Mouse (Mus musculus): ENCODE measurements around the gene Ctnnbl1. TPM values are rescaled to one million over a fixed set of nuclear protein-coding genes. Genes with fewer than 3 reads are reported as not detected.

The Ctnnbl1 gene
- total and polyA plus RNA-seq, 3 experiments: 46.0 to 57.2 (median 48.6) TPM

- in situ Hi-C loops (cut with MboI; ENCODE audit: low pct_ligation_motif_present, low pct_unique_long_range_greater_than_20kb, low sequenced_read_pairs): no loop called here
- peaks cover 5 to 73% of the 10 kb centered on the region in 2 experiments for H3K36me3 ChIP-seq (replicated peaks in 1 of 2; ENCODE audit: control insufficient read depth in 1 of 2, insufficient read depth in 1 of 2, low read length in 1 of 2)
These were observed 14.6 kb downstream of the Ctnnbl1 start for GRCm38 (mm10) chr2:157751589-157752373.

GRCm38 (mm10) chr2:157752374-157752743 lies 15.2 kb downstream of the Ctnnbl1 start:
- H3K4me1 ChIP-seq (ENCODE audit: control insufficient read depth in 1 of 2, insufficient read depth in 2 of 2): peaks cover 0 to 6% of the 10 kb centered on the region in 2 experiments; a peak in 1 of 4 replicates
- no peaks in the 10 kb centered on the region for H3K27me3 ChIP-seq (replicated peaks)
- H3K9ac ChIP-seq (ENCODE audit: insufficient read depth, low read depth): no peak overlapping the region
- H3K36me3 ChIP-seq (replicated peaks in 1 of 2; ENCODE audit: control insufficient read depth in 1 of 2, insufficient read depth in 1 of 2, low read length in 1 of 2): peaks cover 5 to 71% of the 10 kb centered on the region in 2 experiments
- dilution Hi-C loops (cut with MboI; ENCODE audit: extremely low pct_ligation_motif_present, extremely low pct_unique_long_range_greater_than_20kb, low sequenced_read_pairs) (no loop called here), in situ Hi-C loops (cut with MboI; ENCODE audit: low pct_ligation_motif_present, low pct_unique_long_range_greater_than_20kb, low sequenced_read_pairs) (no loop called here)
- H3K4me2 ChIP-seq (ENCODE audit: insufficient read depth, low read depth, poor library complexity, severe bottlenecking): no peak overlapping the region
- no peaks in the 10 kb centered on the region for H3K9me3 ChIP-seq (replicated peaks; ENCODE audit: low read length)
- H3K79me2 ChIP-seq (replicated peaks; ENCODE audit: control insufficient read depth, extremely low read depth, insufficient read depth, poor library complexity, severe bottlenecking): no peaks in the 10 kb centered on the region
- H3K27ac ChIP-seq (ENCODE audit: insufficient read depth, low read depth): no peak overlapping the region
- DNase-seq (ENCODE audit: extremely low read depth): no peak
- TF ChIP-seq NELFE (IDR thresholded peaks at IDR 0.05; ENCODE audit: low read depth, low read length) (no peak), KAT2A (IDR thresholded peaks at IDR 0.05; ENCODE audit: insufficient replicate concordance, low read length) (no peak), ETS1 (conservative IDR thresholded peaks at IDR 0.05; ENCODE audit: low read depth, low read length) (no peak), JUND (conservative IDR thresholded peaks at IDR 0.05; ENCODE audit: low read depth, low read length) (no peak), GABPA (IDR thresholded peaks at IDR 0.05; ENCODE audit: insufficient replicate concordance, low read depth, low read length) (no peak), POLR2AphosphoS2 (IDR thresholded peaks at IDR 0.05; ENCODE audit: low read depth, low read length) (no peak), ZMIZ1 (IDR thresholded peaks at IDR 0.05; ENCODE audit: low read depth, low read length) (no peak), USF1 (IDR thresholded peaks at IDR 0.05; ENCODE audit: low read depth, low read length) (no peak)
- H3K4me3 ChIP-seq (replicated peaks in 1 of 3; ENCODE audit: low read depth in 2 of 3, low read length in 2 of 3, poor library complexity in 1 of 3): no peak overlapping the region

More at GRCm38 (mm10) chr2:157751589-157752373, 14.6 kb downstream of the Ctnnbl1 start:
- no peak for TF ChIP-seq CHD2 (IDR thresholded peaks at IDR 0.05; ENCODE audit: low read length)
- no peak for TF ChIP-seq MAFK (IDR thresholded peaks at IDR 0.05; ENCODE audit: insufficient replicate concordance, low read length)
- no peak for TF ChIP-seq ZNF384 (IDR thresholded peaks at IDR 0.05; ENCODE audit: low read depth, low read length)
- TF ChIP-seq TCF12 (IDR thresholded peaks at IDR 0.05; ENCODE audit: low read depth, low read length): no peak
- no peak for TF ChIP-seq ELF1 (IDR thresholded peaks at IDR 0.05; ENCODE audit: low read depth, low read length)
- no peak for TF ChIP-seq TBP (conservative IDR thresholded peaks at IDR 0.05; ENCODE audit: low read depth, low read length)
- no peak for TF ChIP-seq KAT2A (IDR thresholded peaks at IDR 0.05; ENCODE audit: insufficient replicate concordance, low read length)
- TF ChIP-seq HCFC1 (IDR thresholded peaks at IDR 0.05; ENCODE audit: low read depth, low read length): no peak
- TF ChIP-seq ZMIZ1 (IDR thresholded peaks at IDR 0.05; ENCODE audit: low read depth, low read length): no peak
- no peak for TF ChIP-seq SIN3A (IDR thresholded peaks at IDR 0.05; ENCODE audit: low read length)
- TF ChIP-seq JUN (IDR thresholded peaks at IDR 0.05; ENCODE audit: insufficient read depth, low read depth, low read length): no peak
- TF ChIP-seq GABPA (IDR thresholded peaks at IDR 0.05; ENCODE audit: insufficient replicate concordance, low read depth, low read length): no peak
- TF ChIP-seq EP300 (IDR thresholded peaks at IDR 0.05; ENCODE audit: low read length): no peak
- TF ChIP-seq UBTF (IDR thresholded peaks at IDR 0.05; ENCODE audit: low read depth, low read length): no peak
- H3K27me3 ChIP-seq (replicated peaks): no peaks in the 10 kb centered on the region
- H3K4me1 ChIP-seq (ENCODE audit: control insufficient read depth in 1 of 2, insufficient read depth in 2 of 2): peaks cover 0 to 4% of the 10 kb centered on the region in 2 experiments; a peak in 1 of 4 replicates
- H3K9ac ChIP-seq (ENCODE audit: insufficient read depth, low read depth): no peak overlapping the region
- dilution Hi-C loops (cut with MboI; ENCODE audit: extremely low pct_ligation_motif_present, extremely low pct_unique_long_range_greater_than_20kb, low sequenced_read_pairs): no loop called here
- no peak overlapping the region for H3K27ac ChIP-seq (ENCODE audit: insufficient read depth, low read depth)
- no peak for DNase-seq (ENCODE audit: extremely low read depth)
- H3K4me3 ChIP-seq (replicated peaks in 1 of 3; ENCODE audit: low read depth in 2 of 3, low read length in 2 of 3, poor library complexity in 1 of 3): no peak overlapping the region
- no peaks in the 10 kb centered on the region for H3K79me2 ChIP-seq (replicated peaks; ENCODE audit: control insufficient read depth, extremely low read depth, insufficient read depth, poor library complexity, severe bottlenecking)
- no peak overlapping the region for H3K4me2 ChIP-seq (ENCODE audit: insufficient read depth, low read depth, poor library complexity, severe bottlenecking)
- no peaks in the 10 kb centered on the region for H3K9me3 ChIP-seq (replicated peaks; ENCODE audit: low read length)
